Mouse (Mus musculus): ENCODE data around the gene Sipa1l3.

Gene Sipa1l3

DNA sequence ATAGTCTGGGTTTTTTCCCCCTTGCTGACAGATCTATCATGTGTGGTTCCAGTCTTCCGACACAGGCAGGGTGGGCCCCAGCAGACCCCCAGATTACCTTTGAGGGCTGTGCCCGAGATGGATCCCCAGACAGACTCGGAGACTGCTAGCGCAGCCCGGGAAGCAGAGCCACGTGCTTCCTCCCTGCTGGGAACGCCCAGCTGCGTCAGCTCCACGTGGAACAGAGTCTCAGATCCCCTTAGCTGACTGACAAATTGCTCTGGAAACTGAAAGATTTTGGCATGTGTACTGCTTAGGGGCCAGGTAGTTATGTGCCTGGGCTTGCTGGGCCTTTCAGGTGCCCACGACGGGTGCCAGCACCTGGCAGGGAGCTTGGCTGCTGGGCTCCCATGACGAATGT lies 176.7 kb downstream of the Sipa1l3 start:
- H3K27me3 ChIP-seq (ENCODE audit: insufficient read depth, low read length), result no peaks in the 10 kb centered on the region
- peak overlapping the region; percentile 48; the same call in 1 of the 2 replicates for H3K4me3 ChIP-seq (replicated peaks; ENCODE audit: low read length)
- H3K4me1 ChIP-seq (replicated peaks; ENCODE audit: low read depth, low read length), result peaks cover 65% of the 10 kb centered on the region
- TF ChIP-seq CTCF (conservative IDR thresholded peaks at IDR 0.05; ENCODE audit: low read length) (no peak), NANOG (IDR thresholded peaks at IDR 0.05; ENCODE audit: borderline replicate concordance, low read length) (no peak), POU5F1 (IDR thresholded peaks at IDR 0.05; ENCODE audit: borderline replicate concordance, low read length) (no peak)
- peaks cover 40% of the 10 kb centered on the region for H3K36me3 ChIP-seq (ENCODE audit: insufficient read depth, low read length)
- no peaks in the 10 kb centered on the region for H3K9me3 ChIP-seq (ENCODE audit: low read length)

DNA sequence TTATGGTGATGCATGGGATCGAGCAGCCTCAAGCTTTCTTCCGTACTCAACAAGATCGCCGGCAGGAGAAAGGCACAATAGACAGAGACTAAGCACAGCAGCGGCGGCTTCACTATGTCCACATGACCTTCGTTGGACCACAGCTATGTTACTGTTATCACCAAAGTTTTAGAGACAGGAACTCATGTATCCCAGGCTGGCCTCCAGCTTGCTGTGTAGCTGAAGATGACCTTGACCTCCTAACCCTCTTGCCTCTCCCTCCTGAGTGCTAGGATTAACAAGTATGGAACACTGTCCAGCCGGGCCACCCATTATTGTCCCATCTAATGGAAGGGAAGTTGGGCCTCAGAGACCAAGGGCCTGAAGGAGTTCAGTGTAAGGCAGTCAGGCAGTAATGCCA lies 177.6 kb downstream of the Sipa1l3 start:
- H3K27me3 ChIP-seq (ENCODE audit: insufficient read depth, low read length), result no peaks in the 10 kb centered on the region
- no peak for TF ChIP-seq CTCF (conservative IDR thresholded peaks at IDR 0.05; ENCODE audit: low read length)
- no peak for TF ChIP-seq POU5F1 (IDR thresholded peaks at IDR 0.05; ENCODE audit: borderline replicate concordance, low read length)
- TF ChIP-seq NANOG (IDR thresholded peaks at IDR 0.05; ENCODE audit: borderline replicate concordance, low read length), result no peak
- peaks cover 40% of the 10 kb centered on the region for H3K36me3 ChIP-seq (ENCODE audit: insufficient read depth, low read length)
- H3K4me3 ChIP-seq (replicated peaks; ENCODE audit: low read length), result peak overlapping the region; percentile 48
- peaks cover 65% of the 10 kb centered on the region for H3K4me1 ChIP-seq (replicated peaks; ENCODE audit: low read depth, low read length)
- H3K9me3 ChIP-seq (ENCODE audit: low read length), result no peaks in the 10 kb centered on the region

DNA sequence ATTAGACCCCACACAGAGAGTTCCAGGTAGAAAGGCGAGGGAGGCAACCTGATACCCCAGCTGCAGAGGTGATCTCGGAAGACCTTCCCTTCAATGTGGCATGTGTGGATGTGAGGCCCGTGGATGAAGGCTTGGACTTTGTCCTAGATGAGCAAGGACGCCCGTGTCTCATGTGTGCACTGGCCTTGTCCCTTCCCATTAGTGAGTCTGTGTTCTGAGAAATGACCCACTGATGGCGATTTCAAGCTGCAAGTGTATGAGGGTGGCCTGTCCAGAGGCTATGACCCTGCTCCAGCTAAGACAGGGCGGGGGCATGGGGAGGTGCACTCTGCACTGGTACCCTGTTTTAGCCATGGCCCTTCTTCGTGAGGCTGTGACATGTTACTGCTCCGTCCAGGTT lies 178.2 kb downstream of the Sipa1l3 start:
- Histone ChIP-seq H3K4me3 (replicated peaks; ENCODE audit: low read length) (peak overlapping the region; percentile 48), H3K36me3 (ENCODE audit: insufficient read depth, low read length) (peaks cover 40% of the 10 kb centered on the region), H3K9me3 (ENCODE audit: low read length) (no peaks in the 10 kb centered on the region), H3K4me1 (replicated peaks; ENCODE audit: low read depth, low read length) (peaks cover 65% of the 10 kb centered on the region), H3K27me3 (ENCODE audit: insufficient read depth, low read length) (no peaks in the 10 kb centered on the region)
- TF ChIP-seq NANOG (IDR thresholded peaks at IDR 0.05; ENCODE audit: borderline replicate concordance, low read length) (no peak), POU5F1 (IDR thresholded peaks at IDR 0.05; ENCODE audit: borderline replicate concordance, low read length) (no peak), CTCF (conservative IDR thresholded peaks at IDR 0.05; ENCODE audit: low read length) (no peak)

DNA sequence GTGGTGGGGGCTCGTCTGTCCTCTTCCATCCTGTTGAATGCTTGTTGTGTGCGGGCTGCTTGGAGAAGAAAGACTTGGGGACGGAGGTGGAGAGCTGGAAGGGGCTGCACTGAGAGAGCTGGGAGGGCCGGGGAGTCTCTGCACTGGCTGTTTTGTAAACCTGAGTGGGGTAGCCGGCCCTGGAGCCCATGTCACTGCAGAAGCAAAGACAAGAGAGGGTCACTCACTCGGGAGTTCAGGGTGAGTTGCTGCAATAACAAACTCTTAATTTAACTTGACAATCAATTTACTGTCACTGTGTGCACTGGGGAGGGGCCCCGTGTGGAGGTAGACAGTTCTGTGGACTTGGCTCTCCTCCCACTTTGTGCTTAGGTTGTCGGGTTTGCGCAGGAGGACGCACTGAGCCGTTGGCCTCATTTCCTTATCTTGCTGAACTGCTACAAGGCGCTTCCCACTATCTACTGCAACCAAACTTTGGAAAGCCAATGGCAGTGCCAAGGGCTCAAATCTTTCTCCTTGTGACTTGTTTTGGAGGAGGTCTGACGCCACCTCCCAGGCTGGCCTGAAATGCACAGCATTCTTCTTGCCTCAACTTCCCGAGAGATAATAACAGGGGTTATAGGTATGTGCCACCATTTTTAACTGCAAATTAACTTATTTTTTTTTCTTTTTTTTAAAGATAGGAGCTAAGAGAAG lies 179.3 kb downstream of the Sipa1l3 start:
- H3K4me3 ChIP-seq (replicated peaks; ENCODE audit: low read length), result no peak overlapping the region
- no peak for TF ChIP-seq POU5F1 (IDR thresholded peaks at IDR 0.05; ENCODE audit: borderline replicate concordance, low read length)
- no peak for TF ChIP-seq CTCF (conservative IDR thresholded peaks at IDR 0.05; ENCODE audit: low read length)
- no peak for TF ChIP-seq NANOG (IDR thresholded peaks at IDR 0.05; ENCODE audit: borderline replicate concordance, low read length)
- H3K4me1 ChIP-seq (replicated peaks; ENCODE audit: low read depth, low read length), result peaks cover 64% of the 10 kb centered on the region
- peaks cover 47% of the 10 kb centered on the region for H3K36me3 ChIP-seq (ENCODE audit: insufficient read depth, low read length)
- H3K27me3 ChIP-seq (ENCODE audit: insufficient read depth, low read length), result no peaks in the 10 kb centered on the region
- H3K9me3 ChIP-seq (ENCODE audit: low read length), result no peaks in the 10 kb centered on the region

DNA sequence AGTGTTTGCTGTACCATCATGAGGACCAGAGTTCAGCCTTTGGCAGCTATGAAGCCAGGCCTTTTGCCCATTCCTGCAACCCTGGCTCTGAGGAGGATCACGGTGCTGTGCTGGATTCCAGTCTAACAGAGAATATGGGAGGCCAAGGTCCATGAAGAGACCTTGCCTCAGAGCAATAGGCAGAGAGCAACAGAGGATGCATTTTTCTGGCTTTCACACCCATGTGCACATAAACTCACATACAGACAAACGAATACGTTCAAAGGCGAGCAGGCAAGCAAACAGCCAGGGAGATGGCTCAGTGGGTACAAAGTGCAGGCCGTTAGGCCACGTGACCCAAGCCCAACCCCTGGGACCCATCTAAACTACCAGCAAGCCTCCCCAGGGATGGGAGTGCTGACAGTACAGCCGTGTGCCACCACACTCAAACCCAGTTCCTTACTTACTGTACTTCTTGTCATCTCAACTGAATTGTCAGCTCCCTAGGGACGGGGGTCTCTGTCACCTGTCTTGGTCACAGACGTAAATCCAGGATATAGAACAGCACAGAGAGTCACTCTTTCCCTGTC lies 180.0 kb downstream of the Sipa1l3 start:
- TF ChIP-seq CTCF (conservative IDR thresholded peaks at IDR 0.05; ENCODE audit: low read length) (no peak), NANOG (IDR thresholded peaks at IDR 0.05; ENCODE audit: borderline replicate concordance, low read length) (no peak), POU5F1 (IDR thresholded peaks at IDR 0.05; ENCODE audit: borderline replicate concordance, low read length) (no peak)
- no peak overlapping the region for H3K4me3 ChIP-seq (replicated peaks; ENCODE audit: low read length)
- no peaks in the 10 kb centered on the region for H3K9me3 ChIP-seq (ENCODE audit: low read length)
- peaks cover 47% of the 10 kb centered on the region for H3K36me3 ChIP-seq (ENCODE audit: insufficient read depth, low read length)
- no peaks in the 10 kb centered on the region for H3K27me3 ChIP-seq (ENCODE audit: insufficient read depth, low read length)
- peaks cover 59% of the 10 kb centered on the region for H3K4me1 ChIP-seq (replicated peaks; ENCODE audit: low read depth, low read length)

DNA sequence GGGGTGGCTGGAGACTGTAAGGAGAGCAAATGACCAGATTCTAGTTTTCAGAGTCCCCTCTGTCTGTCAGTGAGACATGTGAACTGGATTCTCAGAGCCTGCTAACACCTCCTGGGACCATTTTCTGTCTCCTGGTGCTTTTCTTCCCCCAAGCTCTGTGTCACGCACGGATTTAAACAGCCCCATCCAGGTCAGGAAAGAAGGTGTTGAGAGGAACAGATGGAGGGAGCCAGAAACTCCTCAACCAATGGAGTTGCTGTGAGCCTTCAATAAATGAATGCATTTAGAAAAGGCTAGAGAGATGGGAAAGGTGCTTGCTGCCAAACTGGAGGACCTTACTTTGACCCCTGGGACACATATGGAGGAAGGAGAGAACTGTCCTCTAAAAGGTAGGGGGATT lies 180.7 kb downstream of the Sipa1l3 start:
- Histone ChIP-seq H3K27me3 (ENCODE audit: insufficient read depth, low read length) (no peaks in the 10 kb centered on the region), H3K4me3 (replicated peaks; ENCODE audit: low read length) (no peak overlapping the region), H3K9me3 (ENCODE audit: low read length) (no peaks in the 10 kb centered on the region), H3K36me3 (ENCODE audit: insufficient read depth, low read length) (peaks cover 47% of the 10 kb centered on the region), H3K4me1 (replicated peaks; ENCODE audit: low read depth, low read length) (peaks cover 57% of the 10 kb centered on the region)
- no peak for TF ChIP-seq POU5F1 (IDR thresholded peaks at IDR 0.05; ENCODE audit: borderline replicate concordance, low read length)

DNA sequence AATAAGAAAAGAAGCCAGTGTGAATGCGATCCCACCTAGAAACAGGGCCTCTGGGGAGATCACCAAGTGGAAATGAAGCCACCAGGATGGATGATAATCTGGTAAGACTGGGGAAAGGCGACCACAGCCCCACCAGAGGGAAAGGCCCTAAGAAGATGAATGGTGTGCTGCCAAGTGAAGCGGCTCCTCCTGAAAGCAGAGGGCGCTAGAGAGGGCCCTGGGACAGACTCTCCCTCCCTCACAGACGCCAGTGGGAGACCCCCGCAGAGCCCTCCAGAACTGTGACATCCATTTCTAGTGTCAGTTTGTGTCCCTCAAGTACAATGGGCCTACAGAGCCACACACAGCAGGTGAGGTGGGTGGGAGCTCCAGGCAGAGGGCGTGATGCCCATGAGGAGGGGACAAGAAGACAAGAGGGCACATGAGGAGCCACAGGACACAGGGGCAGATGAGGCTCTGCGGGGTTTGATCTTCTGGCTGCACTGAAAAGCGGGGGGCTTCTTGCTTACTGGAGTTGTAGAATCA lies 181.6 kb downstream of the Sipa1l3 start:
- Histone ChIP-seq H3K4me3 (replicated peaks; ENCODE audit: low read length) (no peak overlapping the region), H3K36me3 (ENCODE audit: insufficient read depth, low read length) (peaks cover 48% of the 10 kb centered on the region), H3K4me1 (replicated peaks; ENCODE audit: low read depth, low read length) (peaks cover 56% of the 10 kb centered on the region), H3K27me3 (ENCODE audit: insufficient read depth, low read length) (no peaks in the 10 kb centered on the region), H3K9me3 (ENCODE audit: low read length) (no peaks in the 10 kb centered on the region)
- TF ChIP-seq POU5F1 (IDR thresholded peaks at IDR 0.05; ENCODE audit: borderline replicate concordance, low read length) (no peak), CTCF (conservative IDR thresholded peaks at IDR 0.05; ENCODE audit: low read length) (peak; percentile 43), NANOG (IDR thresholded peaks at IDR 0.05; ENCODE audit: borderline replicate concordance, low read length) (no peak)

DNA sequence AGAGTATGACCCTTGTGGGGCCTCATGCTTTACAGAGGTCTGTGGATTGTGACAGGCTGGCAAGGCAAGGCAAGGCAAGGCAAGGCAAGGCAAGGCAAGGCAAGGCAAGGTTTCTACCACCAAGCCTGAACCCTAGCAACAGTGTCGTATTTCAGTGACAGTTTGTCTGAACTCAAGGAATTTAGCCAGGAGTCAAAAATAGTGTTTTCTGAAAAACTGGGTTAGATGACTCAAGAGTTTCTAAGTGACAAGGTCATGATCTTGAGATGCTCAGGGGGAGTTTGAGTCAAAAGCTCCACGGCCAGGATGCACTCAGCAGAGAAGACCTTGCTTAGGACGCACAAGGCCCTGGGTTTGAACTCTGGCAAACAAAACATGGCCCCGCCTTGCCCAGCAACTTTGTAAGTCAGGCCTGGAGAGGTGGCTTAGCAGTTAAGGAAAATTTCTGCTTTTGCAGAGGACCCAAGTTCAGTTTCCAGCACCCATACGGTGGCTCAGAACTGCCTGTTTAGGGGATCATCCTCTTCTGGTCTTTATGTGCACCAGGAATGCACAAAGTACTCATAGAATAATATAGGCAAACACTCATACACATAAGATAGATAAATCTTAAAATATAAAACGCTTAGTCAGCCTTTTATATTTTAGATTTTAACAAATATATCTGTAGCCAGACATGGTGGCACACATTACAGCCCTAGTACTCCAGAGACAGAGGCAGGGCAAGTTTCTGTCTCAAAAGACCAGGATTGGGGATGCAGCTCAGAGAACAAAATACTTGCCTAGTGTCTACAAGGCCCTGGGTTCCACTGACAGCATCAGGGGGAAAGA lies 182.4 kb downstream of the Sipa1l3 start:
- TF ChIP-seq CTCF (conservative IDR thresholded peaks at IDR 0.05; ENCODE audit: low read length) (no peak), NANOG (IDR thresholded peaks at IDR 0.05; ENCODE audit: borderline replicate concordance, low read length) (no peak), POU5F1 (IDR thresholded peaks at IDR 0.05; ENCODE audit: borderline replicate concordance, low read length) (no peak)
- Histone ChIP-seq H3K9me3 (ENCODE audit: low read length) (no peaks in the 10 kb centered on the region), H3K4me1 (replicated peaks; ENCODE audit: low read depth, low read length) (peaks cover 51% of the 10 kb centered on the region), H3K36me3 (ENCODE audit: insufficient read depth, low read length) (peaks cover 56% of the 10 kb centered on the region), H3K27me3 (ENCODE audit: insufficient read depth, low read length) (no peaks in the 10 kb centered on the region), H3K4me3 (replicated peaks; ENCODE audit: low read length) (no peak overlapping the region)

All from E14TG2a.4 (cell line).